Comparison of ENCODE assay signal across 14 mouse cellular contexts in the genomic region with DNA sequence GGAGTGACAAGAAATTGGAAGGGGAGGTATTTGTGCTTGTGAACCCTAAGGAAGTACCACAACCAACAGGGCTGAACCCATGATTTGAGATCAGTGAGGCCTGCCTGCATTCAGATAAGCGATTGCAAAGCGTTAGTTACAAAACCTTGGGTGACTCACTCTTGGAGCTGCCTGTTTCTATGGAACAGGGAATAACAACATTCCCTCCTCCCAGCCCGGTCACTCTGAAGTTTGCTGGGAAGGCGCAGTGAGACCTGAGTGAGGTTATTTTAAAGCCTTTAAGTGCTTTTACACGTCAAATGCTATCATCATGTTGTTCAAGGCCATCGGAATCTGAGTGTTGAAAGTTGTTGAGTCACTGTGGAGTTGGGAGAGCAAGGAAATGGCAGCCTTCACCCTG.
DNase-seq lines count a peak whose midpoint lies in the region; ATAC-seq and TF ChIP-seq lines count a peak whose summit lies in the region.
"Had no signal": no experiment of that assay in that cellular context is flagged by ENCODE, and none has a peak within 500 bp of the region (broad histone marks: within the 10 kb centered on the region; RNA-seq: fewer than 3 reads in every experiment).

No protein-coding gene starts in this region.

- H3K4me2 ChIP-seq in intestine, embryonic 15.5 days (replicated peaks) = no peak overlapping the region
- H3K4me2 ChIP-seq: embryonic facial prominence, embryonic 15.5 days; hindbrain, embryonic 12.5 days; midbrain, embryonic 13.5 days; neural tube, embryonic 12.5 days had no signal

- no peaks in the 10 kb centered on the region for H3K4me1 ChIP-seq in intestine, embryonic 15.5 days (replicated peaks)
- H3K4me1 ChIP-seq: embryonic facial prominence, embryonic 15.5 days; hindbrain, embryonic 12.5 days; midbrain, embryonic 13.5 days; neural tube, embryonic 12.5 days had no signal

- WGBS in intestine, embryonic 15.5 days = 77% methylated on average over 6 of the region's 6 CpGs

- H3K4me3 ChIP-seq in intestine, embryonic 15.5 days (replicated peaks) = no peak overlapping the region
- H3K4me3 ChIP-seq: embryonic facial prominence, embryonic 15.5 days; hindbrain, embryonic 12.5 days; midbrain, embryonic 13.5 days; neural tube, embryonic 12.5 days had no signal

- in situ Hi-C loops in Patski (cut with MboI; ENCODE audit: low pct_unique_long_range_greater_than_20kb) = no loop called here

- H3K9ac ChIP-seq in intestine, embryonic 15.5 days = no peak overlapping the region
- H3K9ac ChIP-seq: embryonic facial prominence, embryonic 15.5 days; hindbrain, embryonic 12.5 days; midbrain, embryonic 13.5 days; neural tube, embryonic 12.5 days had no signal

- no peaks in the 10 kb centered on the region for H3K27me3 ChIP-seq in Patski
- H3K27me3 ChIP-seq in intestine, embryonic 15.5 days (replicated peaks) = no peaks in the 10 kb centered on the region
- H3K27me3 ChIP-seq: embryonic facial prominence, embryonic 15.5 days; hindbrain, embryonic 12.5 days; midbrain, embryonic 13.5 days; neural tube, embryonic 12.5 days had no signal

- DNase-seq in MN1 (ENCODE audit: low spot score) (peak; percentile 19), Patski (ENCODE audit: low read depth, low spot score) (no peak)
- DNase-seq in heart, adult 8-10 months (ENCODE audit: low spot score) = peak; percentile 17
- no peak for DNase-seq in spleen, postnatal 14 days (ENCODE audit: low spot score in 2 of 2)
- DNase-seq in layer of hippocampus, adult 18-20 months (ENCODE audit: low spot score in 2 of 2) = no peak
- DNase-seq in layer of hippocampus, postnatal 14 days (ENCODE audit: low spot score in 2 of 2) = no peak
- DNase-seq: cerebellum, adult 9-11 months; lung, adult 2 months; right cerebral cortex, adult 18-20 months had no signal

- no peaks in the 10 kb centered on the region for H3K36me3 ChIP-seq in intestine, embryonic 15.5 days
- H3K36me3 ChIP-seq: embryonic facial prominence, embryonic 15.5 days; hindbrain, embryonic 12.5 days; midbrain, embryonic 13.5 days had no signal

- no peak for TF ChIP-seq CTCF in Patski (IDR thresholded peaks at IDR 0.05)

- CTCF ChIA-PET in Patski (lab: Charles Lee) = no interaction called here

- ATAC-seq in Patski = peak; percentile 97
- peak; percentile 61; the same call in 1 of the 2 replicates for ATAC-seq in intestine, embryonic 15.5 days
- ATAC-seq: midbrain, embryonic 13.5 days had no signal

- no peaks in the 10 kb centered on the region for H3K9me3 ChIP-seq in intestine, embryonic 15.5 days
- H3K9me3 ChIP-seq: embryonic facial prominence, embryonic 15.5 days; hindbrain, embryonic 12.5 days; midbrain, embryonic 13.5 days; neural tube, embryonic 12.5 days had no signal

- POLR2A ChIA-PET in Patski (lab: Charles Lee) = no interaction called here

- no peak overlapping the region for H3K27ac ChIP-seq in intestine, embryonic 15.5 days
- H3K27ac ChIP-seq: embryonic facial prominence, embryonic 15.5 days; hindbrain, embryonic 12.5 days; midbrain, embryonic 13.5 days; neural tube, embryonic 12.5 days had no signal

Comparison
In these comparisons a context has a peak if more than half of its experiments do, and no peak if none do; other contexts are left out.
1. DNase-seq: peak in MN1 (single experiment) and heart, adult 8-10 months (single experiment); none in Patski (single experiment), spleen, postnatal 14 days (0 of 2), layer of hippocampus, adult 18-20 months (0 of 2) and layer of hippocampus, postnatal 14 days (0 of 2).